Mouse (Mus musculus): ENCODE results near the gene Olfr551. TPM values are rescaled to one million over a fixed set of nuclear protein-coding genes. Genes with fewer than 3 reads are reported as not detected.

The Olfr551 gene
- polyA plus RNA-seq, 1 experiment from 2014 or later = not detected

DNA sequence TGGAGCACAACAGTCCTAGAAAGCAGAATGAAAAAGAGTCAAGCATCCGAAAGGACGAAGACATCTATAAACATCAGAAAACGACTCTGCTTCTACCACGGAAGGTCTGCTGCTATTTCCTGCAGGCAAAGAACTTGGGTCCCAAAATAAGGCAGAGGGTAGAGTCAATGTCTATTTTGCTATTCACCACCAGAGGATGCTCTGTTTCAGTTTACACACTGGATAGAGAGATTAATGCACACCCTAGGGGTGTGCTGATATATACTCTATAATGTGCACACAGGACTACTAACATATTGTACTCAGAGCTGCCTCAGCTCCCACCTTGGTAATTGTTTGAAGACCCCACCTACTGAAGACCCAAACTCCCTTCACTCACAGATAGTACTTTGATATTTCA is 25.5 kb downstream of the Olfr551 start:
- no peak overlapping the region for H3K27ac ChIP-seq (ENCODE audit: low read length)
- no peak overlapping the region for H3K9ac ChIP-seq (replicated peaks; ENCODE audit: low read length)
- H3K9me3 ChIP-seq (ENCODE audit: low read length) = no peaks in the 10 kb centered on the region
- H3K36me3 ChIP-seq (ENCODE audit: insufficient read depth, low read length) = no peaks in the 10 kb centered on the region
- no peak overlapping the region for H3K4me2 ChIP-seq (replicated peaks; ENCODE audit: low read depth, low read length)
- ATAC-seq (ENCODE audit: low FRiP score, low TSS enrichment) = no peak; the same call in 1 of the 2 replicates
- H3K4me3 ChIP-seq (ENCODE audit: low read length) = no peak overlapping the region
- 89% methylated on average over 4 of the region's 4 CpGs for WGBS
- no peaks in the 10 kb centered on the region for H3K27me3 ChIP-seq (ENCODE audit: insufficient read depth, low read length)
- H3K4me1 ChIP-seq (ENCODE audit: insufficient read depth, low read length) = peaks cover 8% of the 10 kb centered on the region; the same call in 1 of the 2 replicates

- peak; percentile 99 for ATAC-seq (ENCODE audit: low FRiP score, low TSS enrichment)
- peak within 1 kb of the TSS; percentile 64 for H3K4me2 ChIP-seq (replicated peaks; ENCODE audit: low read depth, low read length)
- no peaks in the 10 kb centered on the region for H3K27me3 ChIP-seq (ENCODE audit: insufficient read depth, low read length)
- H3K4me1 ChIP-seq (ENCODE audit: insufficient read depth, low read length) = peaks cover 8% of the 10 kb centered on the region; the same call in 1 of the 2 replicates
- H3K9ac ChIP-seq (replicated peaks; ENCODE audit: low read length) = peak within 1 kb of the TSS; percentile 69
- no peaks in the 10 kb centered on the region for H3K36me3 ChIP-seq (ENCODE audit: insufficient read depth, low read length)
- no peaks in the 10 kb centered on the region for H3K9me3 ChIP-seq (ENCODE audit: low read length)
- H3K27ac ChIP-seq (ENCODE audit: low read length) = no peak within 1 kb of the TSS
- H3K4me3 ChIP-seq (ENCODE audit: low read length) = peak within 1 kb of the TSS; percentile 64
- WGBS = 19% methylated on average over 10 of the region's 10 CpGs
Measured at GRCm38 (mm10) chr7:102564999-102565997, 26.4 kb downstream of the Olfr551 start, which contains the start of gene Trim21. Gene Trim21, minus strand, starts transcription at chr7:102565486.

- no peak overlapping the region for H3K4me3 ChIP-seq (ENCODE audit: low read length)
- ATAC-seq (ENCODE audit: low FRiP score, low TSS enrichment) = no peak
- no peaks in the 10 kb centered on the region for H3K4me1 ChIP-seq (ENCODE audit: insufficient read depth, low read length)
- H3K9ac ChIP-seq (replicated peaks; ENCODE audit: low read length) = no peak overlapping the region
- no peak overlapping the region for H3K4me2 ChIP-seq (replicated peaks; ENCODE audit: low read depth, low read length)
- WGBS = 80% methylated on average over 3 of the region's 3 CpGs
- H3K9me3 ChIP-seq (ENCODE audit: low read length) = no peaks in the 10 kb centered on the region
- H3K27ac ChIP-seq (ENCODE audit: low read length) = no peak overlapping the region
- H3K27me3 ChIP-seq (ENCODE audit: insufficient read depth, low read length) = no peaks in the 10 kb centered on the region
- H3K36me3 ChIP-seq (ENCODE audit: insufficient read depth, low read length) = no peaks in the 10 kb centered on the region
Measured at GRCm38 (mm10) chr7:102553279-102553678, 38.4 kb downstream of the Olfr551 start.

DNA sequence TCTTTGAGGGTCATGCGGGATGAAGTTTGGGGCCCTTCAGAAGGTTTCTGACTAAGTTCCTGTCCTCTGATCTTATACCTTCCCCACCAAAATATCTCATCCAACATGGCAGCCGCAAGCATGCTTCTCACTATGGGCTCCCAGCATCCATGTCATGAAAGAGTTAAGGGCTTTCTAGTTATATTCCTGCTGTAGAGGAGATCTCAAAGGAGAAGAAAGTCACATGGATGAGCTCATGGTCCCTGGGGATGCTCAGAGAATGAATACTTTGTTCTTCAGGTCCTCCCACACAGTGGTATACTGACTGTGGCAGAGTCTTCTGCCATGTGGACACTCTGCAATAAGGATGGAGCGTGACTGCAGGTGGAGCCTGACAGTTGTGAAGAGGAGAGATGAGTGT is 42.1 kb downstream of the Olfr551 start, which contains the start of gene Olfr549:
Gene Olfr549 (plus strand): TSS at position 301 of the 400 bp plus-strand sequence.
- H3K4me1 ChIP-seq (ENCODE audit: insufficient read depth, low read length) = no peaks in the 10 kb centered on the region
- WGBS = 90% methylated on average over 3 of the region's 3 CpGs

DNA sequence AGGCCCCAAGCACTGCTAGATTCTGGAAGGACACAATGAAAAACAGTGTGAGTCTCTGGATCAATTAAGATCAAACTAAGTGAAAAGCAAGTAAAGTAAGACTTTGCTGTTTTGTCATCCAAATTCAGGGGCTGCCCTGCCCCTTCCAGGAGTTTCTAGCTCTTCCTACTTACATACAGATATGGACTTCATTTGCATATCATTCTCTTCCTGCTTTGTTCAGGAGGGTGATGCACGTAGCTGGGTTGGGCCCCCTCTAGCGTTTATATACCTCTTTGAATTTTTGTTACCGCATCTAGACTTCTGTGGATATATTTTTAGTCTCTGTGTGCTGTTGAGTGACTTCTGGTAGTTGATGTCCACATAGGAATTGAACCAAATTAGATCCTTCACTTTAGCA is 50.4 kb downstream of the Olfr551 start:
- WGBS = 62% methylated on average over 3 of the region's 3 CpGs
- Histone ChIP-seq H3K36me3 (ENCODE audit: insufficient read depth, low read length) (no peaks in the 10 kb centered on the region), H3K9ac (replicated peaks; ENCODE audit: low read length) (no peak overlapping the region), H3K4me2 (replicated peaks; ENCODE audit: low read depth, low read length) (no peak overlapping the region), H3K4me1 (ENCODE audit: insufficient read depth, low read length) (no peaks in the 10 kb centered on the region), H3K27ac (ENCODE audit: low read length) (no peak overlapping the region), H3K4me3 (ENCODE audit: low read length) (no peak overlapping the region), H3K27me3 (ENCODE audit: insufficient read depth, low read length) (no peaks in the 10 kb centered on the region), H3K9me3 (ENCODE audit: low read length) (no peaks in the 10 kb centered on the region)
- no peak for ATAC-seq (ENCODE audit: low FRiP score, low TSS enrichment)

More for the DNA sequence above, 42.1 kb downstream of the Olfr551 start, which contains the start of gene Olfr549:
- H3K4me3 ChIP-seq (ENCODE audit: low read length) = no peak within 1 kb of the TSS
- H3K9me3 ChIP-seq (ENCODE audit: low read length) = no peaks in the 10 kb centered on the region
- no peak for ATAC-seq (ENCODE audit: low FRiP score, low TSS enrichment)
- H3K27ac ChIP-seq (ENCODE audit: low read length) = no peak within 1 kb of the TSS
- no peak within 1 kb of the TSS for H3K9ac ChIP-seq (replicated peaks; ENCODE audit: low read length)
- no peaks in the 10 kb centered on the region for H3K36me3 ChIP-seq (ENCODE audit: insufficient read depth, low read length)
- H3K4me2 ChIP-seq (replicated peaks; ENCODE audit: low read depth, low read length) = no peak within 1 kb of the TSS
- H3K27me3 ChIP-seq (ENCODE audit: insufficient read depth, low read length) = no peaks in the 10 kb centered on the region

DNA sequence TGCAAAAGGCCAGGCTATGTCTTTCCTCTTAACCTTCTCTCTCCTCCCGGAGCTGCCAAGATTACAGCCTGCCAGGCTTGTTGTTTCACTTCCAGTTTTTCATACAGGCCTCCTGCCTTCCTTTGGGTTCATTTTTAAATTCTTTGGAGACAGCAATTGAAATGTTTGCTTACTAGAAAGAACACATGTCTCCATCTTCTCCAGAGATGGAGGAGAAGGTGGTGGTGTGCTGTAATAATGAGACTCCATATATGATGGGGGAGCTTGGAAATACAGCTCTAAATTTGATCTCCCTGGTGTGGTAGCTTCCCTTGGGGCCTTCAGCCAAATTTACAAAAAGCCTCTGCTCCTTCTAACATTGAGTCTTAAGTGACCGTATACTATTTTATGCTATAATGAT is 51.1 kb downstream of the Olfr551 start, which contains the start of gene Olfr548-ps1:
Gene Olfr548-ps1 (plus strand): TSS at position 301 of the 400 bp plus-strand sequence.
- WGBS = 75% methylated on average over 2 of the region's 2 CpGs
- no peak within 1 kb of the TSS for H3K9ac ChIP-seq (replicated peaks; ENCODE audit: low read length)
- no peak for ATAC-seq (ENCODE audit: low FRiP score, low TSS enrichment)
- no peak within 1 kb of the TSS for H3K27ac ChIP-seq (ENCODE audit: low read length)
- no peaks in the 10 kb centered on the region for H3K9me3 ChIP-seq (ENCODE audit: low read length)
- H3K27me3 ChIP-seq (ENCODE audit: insufficient read depth, low read length) = no peaks in the 10 kb centered on the region
- no peaks in the 10 kb centered on the region for H3K36me3 ChIP-seq (ENCODE audit: insufficient read depth, low read length)
- no peak within 1 kb of the TSS for H3K4me3 ChIP-seq (ENCODE audit: low read length)
- H3K4me2 ChIP-seq (replicated peaks; ENCODE audit: low read depth, low read length) = no peak within 1 kb of the TSS
- H3K4me1 ChIP-seq (ENCODE audit: insufficient read depth, low read length) = no peaks in the 10 kb centered on the region

DNA sequence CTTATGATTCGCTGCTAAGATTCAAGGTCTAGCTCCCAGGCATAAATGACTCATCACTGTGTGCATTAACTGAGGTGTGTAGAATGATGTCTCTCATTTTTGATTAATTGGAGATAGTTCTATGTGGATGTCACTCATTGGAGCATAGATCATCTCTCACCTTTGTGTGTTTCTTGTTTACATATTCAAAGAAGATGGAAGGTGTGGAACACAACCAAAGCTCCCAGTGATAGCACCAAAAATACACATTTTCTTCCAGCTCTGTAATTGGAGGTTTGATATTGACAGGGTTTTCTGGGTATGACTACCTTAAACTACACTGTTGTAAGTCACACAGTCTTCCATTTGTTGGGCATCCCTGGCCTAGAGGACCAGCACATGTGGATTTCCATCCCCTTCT is 57.2 kb downstream of the Olfr551 start, which contains the start of gene Olfr547:
Gene Olfr547 (plus strand): TSS at position 301 of the 400 bp plus-strand sequence.
- Histone ChIP-seq H3K36me3 (ENCODE audit: insufficient read depth, low read length) (no peaks in the 10 kb centered on the region), H3K4me2 (replicated peaks; ENCODE audit: low read depth, low read length) (no peak within 1 kb of the TSS), H3K4me1 (ENCODE audit: insufficient read depth, low read length) (no peaks in the 10 kb centered on the region), H3K27ac (ENCODE audit: low read length) (no peak within 1 kb of the TSS), H3K9me3 (ENCODE audit: low read length) (no peaks in the 10 kb centered on the region), H3K27me3 (ENCODE audit: insufficient read depth, low read length) (no peaks in the 10 kb centered on the region), H3K9ac (replicated peaks; ENCODE audit: low read length) (no peak within 1 kb of the TSS), H3K4me3 (ENCODE audit: low read length) (no peak within 1 kb of the TSS)
- 80% methylated on average over 1 of the region's 1 CpGs for WGBS
- no peak for ATAC-seq (ENCODE audit: low FRiP score, low TSS enrichment)

Other genes with a start within 250 kb of the Olfr551 start
- 169 and 181 TPM in 2 replicates for gene Rrm1, start 150.2 kb downstream of the Olfr551 start, polyA plus RNA-seq (2015; fragmentation: Nextera tagmentation; extraction: Ambion mirVana)
- gene Olfr543, start 110.2 kb downstream of the Olfr551 start, polyA plus RNA-seq (2015; fragmentation: Nextera tagmentation; extraction: Ambion mirVana) = 0.41 and 0.51 TPM in 2 replicates
- 0.18 TPM in 1 of 2 replicates, not detected in the other for gene Olfr544, start 103.6 kb downstream of the Olfr551 start, polyA plus RNA-seq (2015; fragmentation: Nextera tagmentation; extraction: Ambion mirVana)
- gene Olfr545, start 92.3 kb downstream of the Olfr551 start, polyA plus RNA-seq (2015; fragmentation: Nextera tagmentation; extraction: Ambion mirVana) = 0.08 TPM in 1 of 2 replicates, not detected in the other
- gene Olfr547, start 57.1 kb downstream of the Olfr551 start, polyA plus RNA-seq (2015; fragmentation: Nextera tagmentation; extraction: Ambion mirVana) = not detected in 2 replicates
- not detected in 2 replicates for gene Olfr548-ps1, start 51.0 kb downstream of the Olfr551 start, polyA plus RNA-seq (2015; fragmentation: Nextera tagmentation; extraction: Ambion mirVana)
- gene Olfr549, start 42.0 kb downstream of the Olfr551 start, polyA plus RNA-seq (2015; fragmentation: Nextera tagmentation; extraction: Ambion mirVana) = not detected in 2 replicates
- 0.42 and 0.77 TPM in 2 replicates for gene Trim21, start 26.4 kb downstream of the Olfr551 start, polyA plus RNA-seq (2015; fragmentation: Nextera tagmentation; extraction: Ambion mirVana)
- not detected in 2 replicates for gene Olfr550, start 20.4 kb downstream of the Olfr551 start, polyA plus RNA-seq (2015; fragmentation: Nextera tagmentation; extraction: Ambion mirVana)
- not detected in 2 replicates for gene Olfr552, start 5.9 kb upstream of the Olfr551 start, polyA plus RNA-seq (2015; fragmentation: Nextera tagmentation; extraction: Ambion mirVana)
- not detected in 2 replicates for gene Olfr553, start 26.3 kb upstream of the Olfr551 start, polyA plus RNA-seq (2015; fragmentation: Nextera tagmentation; extraction: Ambion mirVana)
- not detected in 2 replicates for gene Olfr554, start 46.5 kb upstream of the Olfr551 start, polyA plus RNA-seq (2015; fragmentation: Nextera tagmentation; extraction: Ambion mirVana)
- gene Olfr555, start 66.9 kb upstream of the Olfr551 start, polyA plus RNA-seq (2015; fragmentation: Nextera tagmentation; extraction: Ambion mirVana) = not detected in 2 replicates
- gene Olfr556, start 73.0 kb upstream of the Olfr551 start, polyA plus RNA-seq (2015; fragmentation: Nextera tagmentation; extraction: Ambion mirVana) = not detected in 2 replicates
- 14.2 and 14.6 TPM in 2 replicates for gene Trim68, start 95.4 kb upstream of the Olfr551 start, polyA plus RNA-seq (2015; fragmentation: Nextera tagmentation; extraction: Ambion mirVana)
- not detected in 2 replicates for gene Olfr557, start 104.0 kb upstream of the Olfr551 start, polyA plus RNA-seq (2015; fragmentation: Nextera tagmentation; extraction: Ambion mirVana)
- gene Olfr558, start 110.3 kb upstream of the Olfr551 start, polyA plus RNA-seq (2015; fragmentation: Nextera tagmentation; extraction: Ambion mirVana) = 0.92 and 1.1 TPM in 2 replicates
- not detected in 2 replicates for gene Olfr33, start 127.2 kb upstream of the Olfr551 start, polyA plus RNA-seq (2015; fragmentation: Nextera tagmentation; extraction: Ambion mirVana)
- gene Olfr559, start 135.6 kb upstream of the Olfr551 start, polyA plus RNA-seq (2015; fragmentation: Nextera tagmentation; extraction: Ambion mirVana) = not detected in 2 replicates
- not detected in 2 replicates for gene Olfr560, start 167.5 kb upstream of the Olfr551 start, polyA plus RNA-seq (2015; fragmentation: Nextera tagmentation; extraction: Ambion mirVana)
- gene Olfr78, start 167.6 kb upstream of the Olfr551 start, polyA plus RNA-seq (2015; fragmentation: Nextera tagmentation; extraction: Ambion mirVana) = 0.58 and 0.89 TPM in 2 replicates
- not detected in 2 replicates for gene Olfr561, start 179.3 kb upstream of the Olfr551 start, polyA plus RNA-seq (2015; fragmentation: Nextera tagmentation; extraction: Ambion mirVana)
- gene Olfr564, start 211.6 kb upstream of the Olfr551 start, polyA plus RNA-seq (2015; fragmentation: Nextera tagmentation; extraction: Ambion mirVana) = not detected in 2 replicates

Data from kidney, embryonic 16.5 days (tissue).